Mouse (Mus musculus) bone marrow, adult 2 months (tissue): ENCODE data around the gene Ppfia4. TPM values are rescaled to one million over a fixed set of nuclear protein-coding genes. Genes with fewer than 3 reads are reported as not detected.

Experiments
- H3K27ac ChIP-seq: fragments of 200-500 bp; 2 replicates; pipeline ENCODE4 v1.5.1; 2012; ENCODE audit warnings: low read depth, mild to moderate bottlenecking, control low read depth, inconsistent platforms, low read length; ENCODE audit not compliant: control insufficient read depth, poor library complexity, insufficient read depth
- H3K4me1 ChIP-seq: fragments of 200-500 bp; 2 replicates; pipeline ENCODE4 v1.6.1; 2011; ENCODE audit warnings: low read length; ENCODE audit not compliant: control insufficient read depth, insufficient read depth
- H3K4me3 ChIP-seq: fragments of 200-500 bp; replicated peaks from 2 replicates; pipeline ENCODE3; 2011; ENCODE audit warnings: mild to moderate bottlenecking, low read depth, low read length, control low read depth; ENCODE audit not compliant: control insufficient read depth
- CTCF ChIP-seq: fragments of 200-500 bp; IDR thresholded peaks from 2 replicates; pipeline ENCODE4 v1.5.1; 2011; ENCODE audit warnings: low read length, control low read depth; ENCODE audit not compliant: control insufficient read depth, insufficient read depth
- POLR2A ChIP-seq: fragments of 200-500 bp; IDR thresholded peaks from 2 replicates; pipeline ENCODE4 v1.6.1; 2011; ENCODE audit warnings: low read depth, mild to moderate bottlenecking, control low read depth, low read length, borderline replicate concordance; ENCODE audit not compliant: control insufficient read depth
- WGBS: fragments of 180-500 bp; shearing (Covaris S2); methylation state at CpG from one replicate; pipeline ENCODE4 v1.1.7; 2018; 5-methylcytosine and 5-hydroxymethylcytosine counted together
- polyA plus RNA-seq: library from polyadenylated mRNA; stranded (reverse); fragments of >200 nt; gene quantifications from 2 replicates; pipeline ENCODE4 v1.2.4, GENCODE M21; 2011; ENCODE audit warnings: low replicate concordance; ENCODE audit not compliant: missing spikeins, insufficient read depth, insufficient read length

Ppfia4 gene
- polyA plus RNA-seq, 1 experiment, result 9.3 TPM

- 83% methylated on average over 13 of the region's 13 CpGs for WGBS
- Histone ChIP-seq H3K4me1 (no peaks in the 10 kb centered on the region), H3K27ac (no peak overlapping the region), H3K4me3 (no peak overlapping the region)
- TF ChIP-seq CTCF, result no peak
- TF ChIP-seq POLR2A, result no peak
Observed at GRCm38 (mm10) chr1:134290300-134290699, 42.4 kb downstream of the Ppfia4 start.

- WGBS, result 65% methylated on average over 11 of the region's 11 CpGs
- H3K4me1 ChIP-seq, result no peaks in the 10 kb centered on the region
- TF ChIP-seq POLR2A (no peak), CTCF (no peak)
- no peak within 1 kb of the TSS for H3K4me3 ChIP-seq
- H3K27ac ChIP-seq, result no peak within 1 kb of the TSS
Observed at GRCm38 (mm10) chr1:134289598-134290099, 43.1 kb downstream of the Ppfia4 start, which contains the start of gene Myog. Gene Myog, plus strand, starts transcription at chr1:134289989.

DNA sequence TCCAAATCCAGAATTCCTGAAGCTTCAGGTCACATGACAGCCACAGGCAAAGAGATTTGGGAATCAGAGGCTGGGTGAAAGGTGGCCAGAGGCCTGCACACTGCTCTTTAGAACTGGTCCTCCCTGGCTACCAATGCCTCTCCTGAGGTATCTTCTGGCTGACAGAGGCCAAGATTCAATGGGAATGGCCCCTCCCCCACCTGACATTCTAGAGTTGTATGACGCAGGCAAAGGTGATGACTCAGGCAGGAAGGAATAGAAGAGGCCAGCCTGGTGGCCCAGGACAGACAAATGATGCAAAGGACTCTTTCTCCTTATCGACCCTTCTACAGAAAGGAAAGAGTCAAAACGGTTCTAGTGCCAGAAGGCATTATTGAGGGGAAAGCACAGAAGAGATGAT, 44.5 kb downstream of the Ppfia4 start:
- no peak overlapping the region for H3K27ac ChIP-seq
- no peaks in the 10 kb centered on the region for H3K4me1 ChIP-seq
- WGBS, result 52% methylated on average over 3 of the region's 3 CpGs
- H3K4me3 ChIP-seq, result no peak overlapping the region
- no peak for TF ChIP-seq CTCF
- TF ChIP-seq POLR2A, result no peak

GRCm38 (mm10) chr1:134285458-134286120, 47.1 kb downstream of the Ppfia4 start:
- no peak overlapping the region for H3K27ac ChIP-seq
- no peaks in the 10 kb centered on the region for H3K4me1 ChIP-seq
- no peak for TF ChIP-seq POLR2A
- no peak for TF ChIP-seq CTCF
- H3K4me3 ChIP-seq, result no peak overlapping the region
- 80% methylated on average over 10 of the region's 10 CpGs for WGBS

- Histone ChIP-seq H3K4me3 (no peak overlapping the region), H3K4me1 (no peaks in the 10 kb centered on the region), H3K27ac (no peak overlapping the region)
- TF ChIP-seq CTCF (no peak), POLR2A (no peak)
- 42% methylated on average over 1 of the region's 1 CpGs for WGBS
Observed at GRCm38 (mm10) chr1:134283108-134283507, 49.6 kb downstream of the Ppfia4 start.

DNA sequence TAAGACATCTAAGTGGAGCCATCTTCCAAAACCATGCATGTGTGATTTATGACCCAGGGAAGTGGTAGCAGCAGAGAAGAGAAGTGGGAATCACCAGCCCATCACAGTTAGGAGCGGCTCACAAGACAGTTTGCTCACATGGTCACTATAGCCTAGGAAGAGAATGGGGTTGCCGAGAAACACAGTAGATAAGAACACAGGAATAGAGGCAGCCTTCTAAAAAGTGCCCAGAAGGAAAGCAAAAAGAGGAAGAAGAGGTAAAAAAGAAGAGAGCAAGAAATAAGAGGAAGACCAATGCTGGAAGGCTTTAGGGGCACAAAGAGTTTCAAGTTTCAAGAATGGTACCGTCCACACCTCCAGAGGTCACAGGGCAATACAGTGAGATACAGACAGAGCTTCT, 50.4 kb downstream of the Ppfia4 start:
- WGBS, result 30% methylated on average over 3 of the region's 3 CpGs
- H3K4me3 ChIP-seq, result no peak overlapping the region
- TF ChIP-seq CTCF (no peak), POLR2A (no peak)
- H3K4me1 ChIP-seq, result no peaks in the 10 kb centered on the region
- no peak overlapping the region for H3K27ac ChIP-seq

- TF ChIP-seq POLR2A (no peak), CTCF (no peak)
- no peak overlapping the region for H3K27ac ChIP-seq
- no peak overlapping the region for H3K4me3 ChIP-seq
- H3K4me1 ChIP-seq, result no peaks in the 10 kb centered on the region
- WGBS, result 76% methylated on average over 4 of the region's 4 CpGs
Observed at GRCm38 (mm10) chr1:134281563-134281962, 51.2 kb downstream of the Ppfia4 start.

DNA sequence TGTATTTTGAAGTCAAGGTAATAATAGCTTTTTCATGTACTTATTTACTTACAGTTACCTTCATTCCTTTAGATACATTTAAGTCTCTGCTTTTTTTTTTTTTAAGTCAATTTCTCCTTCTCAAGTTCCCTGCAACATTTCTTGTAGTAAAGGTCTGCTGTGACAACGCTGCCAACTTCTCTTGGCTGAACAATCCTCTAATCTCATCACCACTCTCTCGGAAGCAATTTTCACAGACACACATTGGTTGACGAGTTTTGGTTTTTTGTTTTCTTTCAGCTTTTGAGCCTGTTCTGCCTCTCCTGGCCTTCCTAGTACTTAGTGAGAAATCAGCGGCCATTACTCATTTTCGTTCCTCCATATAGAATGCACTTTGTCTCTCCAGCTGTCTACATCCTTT, 52.6 kb downstream of the Ppfia4 start:
- no peak for TF ChIP-seq CTCF
- TF ChIP-seq POLR2A, result no peak
- WGBS, result 79% methylated on average over 5 of the region's 5 CpGs
- Histone ChIP-seq H3K27ac (no peak overlapping the region), H3K4me3 (no peak overlapping the region), H3K4me1 (no peaks in the 10 kb centered on the region)
